Mouse (Mus musculus): ENCODE data around the gene Mterf1b.
"Not testable (repeated sequence)": the region's sequence is repeated elsewhere in the genome, so short reads cannot be mapped to it uniquely, and the experiment has no call there.

Gene Mterf1b

GRCm38 (mm10) chr5:4191671-4192480 lies at the start of gene Mterf1b:
Gene Mterf1b, plus strand, starts transcription at chr5:4192367.
- peak; percentile 21 for DNase-seq (ENCODE audit: low read depth, low spot score)

GRCm38 (mm10) chr5:4159418-4160071 lies 32.6 kb upstream of the Mterf1b start:
- DNase-seq (ENCODE audit: low read depth, low spot score), result not testable (repeated sequence)

- no peak for DNase-seq (ENCODE audit: low read depth, low spot score)
Measured at GRCm38 (mm10) chr5:4161554-4161953, 30.6 kb upstream of the Mterf1b start.

GRCm38 (mm10) chr5:4162461-4162860 lies 29.7 kb upstream of the Mterf1b start:
- no peak for DNase-seq (ENCODE audit: low read depth, low spot score)

GRCm38 (mm10) chr5:4167813-4168529 lies 24.2 kb upstream of the Mterf1b start:
- DNase-seq (ENCODE audit: low read depth, low spot score), result not testable (repeated sequence)

GRCm38 (mm10) chr5:4168530-4168926 lies 23.6 kb upstream of the Mterf1b start:
- DNase-seq (ENCODE audit: low read depth, low spot score), result not testable (repeated sequence)

GRCm38 (mm10) chr5:4176421-4176820 lies 15.7 kb upstream of the Mterf1b start:
- not testable (repeated sequence) for DNase-seq (ENCODE audit: low read depth, low spot score)

- no peak for DNase-seq (ENCODE audit: low read depth, low spot score)
Measured at GRCm38 (mm10) chr5:4179364-4179763, 12.8 kb upstream of the Mterf1b start.

- no peak for DNase-seq (ENCODE audit: low read depth, low spot score)
Measured at GRCm38 (mm10) chr5:4186815-4187214, 5.4 kb upstream of the Mterf1b start.

GRCm38 (mm10) chr5:4192481-4193246 lies 497 bp downstream of the Mterf1b start:
- DNase-seq (ENCODE audit: low read depth, low spot score), result peak; percentile 23

- no peak for DNase-seq (ENCODE audit: low read depth, low spot score)
Measured at GRCm38 (mm10) chr5:4193247-4193628, 1.1 kb downstream of the Mterf1b start.

- DNase-seq (ENCODE audit: low read depth, low spot score), result no peak
Measured at GRCm38 (mm10) chr5:4194166-4194565, 2.0 kb downstream of the Mterf1b start.

- peak; percentile 53 for DNase-seq (ENCODE audit: low read depth, low spot score)
Measured at GRCm38 (mm10) chr5:4195086-4195485, 2.9 kb downstream of the Mterf1b start.

- peak; percentile 33 for DNase-seq (ENCODE audit: low read depth, low spot score)
Measured at GRCm38 (mm10) chr5:4201368-4201767, 9.2 kb downstream of the Mterf1b start.

- not testable (repeated sequence) for DNase-seq (ENCODE audit: low read depth, low spot score)
Measured at GRCm38 (mm10) chr5:4202276-4202810, 10.2 kb downstream of the Mterf1b start.

GRCm38 (mm10) chr5:4210082-4210481 lies 17.9 kb downstream of the Mterf1b start:
- not testable (repeated sequence) for DNase-seq (ENCODE audit: low read depth, low spot score)

GRCm38 (mm10) chr5:4221309-4221708 lies 29.1 kb downstream of the Mterf1b start:
- DNase-seq (ENCODE audit: low read depth, low spot score), result no peak

- DNase-seq (ENCODE audit: low read depth, low spot score), result no peak
Measured at GRCm38 (mm10) chr5:4221981-4222623, 29.9 kb downstream of the Mterf1b start.

- DNase-seq (ENCODE audit: low read depth, low spot score), result no peak
Measured at GRCm38 (mm10) chr5:4232163-4232562, 40.0 kb downstream of the Mterf1b start.

- DNase-seq (ENCODE audit: low read depth, low spot score), result no peak
Measured at GRCm38 (mm10) chr5:4234505-4234904, 42.3 kb downstream of the Mterf1b start.

- DNase-seq (ENCODE audit: low read depth, low spot score), result no peak
Measured at GRCm38 (mm10) chr5:4240120-4240519, 48.0 kb downstream of the Mterf1b start.
